Mouse (Mus musculus): Measurements from ENCODE around the gene Map4k4. TPM values are rescaled to one million over a fixed set of nuclear protein-coding genes. Genes with fewer than 3 reads are reported as not detected.

Map4k4 gene
- total and polyA plus RNA-seq, 3 experiments, result 0.04 to 0.21 TPM; not detected in 1

- TF ChIP-seq UBTF (IDR thresholded peaks at IDR 0.05; ENCODE audit: borderline replicate concordance, insufficient read depth, low read depth, low read length) (no peak), SMC3 (IDR thresholded peaks at IDR 0.05; ENCODE audit: low read depth, low read length) (no peak), TCF12 (IDR thresholded peaks at IDR 0.05; ENCODE audit: low read depth, low read length) (no peak), CHD2 (IDR thresholded peaks at IDR 0.05; ENCODE audit: low read length) (no peak), RCOR1 (IDR thresholded peaks at IDR 0.05; ENCODE audit: low read depth, low read length) (no peak), MXI1 (IDR thresholded peaks at IDR 0.05; ENCODE audit: low read depth, low read length) (no peak), POLR2AphosphoS5 (IDR thresholded peaks at IDR 0.05; ENCODE audit: borderline replicate concordance, low read depth, low read length) (no peak), MYB (IDR thresholded peaks at IDR 0.05; ENCODE audit: low read depth, low read length) (no peak)
- H3K27me3 ChIP-seq (ENCODE audit: control insufficient read depth in 1 of 2, insufficient read depth in 2 of 2, low read length in 2 of 2), result no peaks in the 10 kb centered on the region
- no peak for DNase-seq (ENCODE audit: low read depth, low spot score)
- H3K9ac ChIP-seq (ENCODE audit: control insufficient read depth, low read depth, low read length, poor library complexity, severe bottlenecking), result no peak overlapping the region
- no peaks in the 10 kb centered on the region for H3K4me1 ChIP-seq (ENCODE audit: control insufficient read depth in 1 of 2, insufficient read depth in 2 of 2, low read length in 2 of 2)
- H3K36me3 ChIP-seq (ENCODE audit: control insufficient read depth in 1 of 2, insufficient read depth in 2 of 2, low read length in 2 of 2), result no peaks in the 10 kb centered on the region
- H3K4me3 ChIP-seq (ENCODE audit: control insufficient read depth in 1 of 2, insufficient read depth in 1 of 2, low read depth in 2 of 2, low read length in 2 of 2), result no peak overlapping the region
- H3K27ac ChIP-seq (ENCODE audit: control insufficient read depth, low read depth, low read length), result no peak overlapping the region
- H3K9me3 ChIP-seq (replicated peaks; ENCODE audit: insufficient read depth, low read length), result no peaks in the 10 kb centered on the region
- H3K79me2 ChIP-seq (ENCODE audit: control insufficient read depth, insufficient read depth, low read length, poor library complexity), result no peaks in the 10 kb centered on the region
Observed at GRCm38 (mm10) chr1:39962321-39962720, 61.6 kb downstream of the Map4k4 start.

- DNase-seq (ENCODE audit: low read depth, low spot score), result no peak
- TF ChIP-seq ZKSCAN1 (IDR thresholded peaks at IDR 0.05; ENCODE audit: low read depth, low read length), result no peak
- no peak for TF ChIP-seq SIN3A (IDR thresholded peaks at IDR 0.05; ENCODE audit: low read length)
- TF ChIP-seq JUND (IDR thresholded peaks at IDR 0.05; ENCODE audit: low read depth, low read length), result no peak
- no peak for TF ChIP-seq GABPA (IDR thresholded peaks at IDR 0.05; ENCODE audit: low read depth, low read length)
- no peak for TF ChIP-seq GATA1 (IDR thresholded peaks at IDR 0.05; ENCODE audit: low read depth, low read length)
- no peak for TF ChIP-seq E2F4 (IDR thresholded peaks at IDR 0.05; ENCODE audit: borderline replicate concordance, low read depth, low read length)
- TF ChIP-seq POLR2AphosphoS5 (IDR thresholded peaks at IDR 0.05; ENCODE audit: borderline replicate concordance, low read depth, low read length), result no peak
- no peak for TF ChIP-seq ELF1 (IDR thresholded peaks at IDR 0.05; ENCODE audit: low read depth, low read length)
- TF ChIP-seq RAD21 (IDR thresholded peaks at IDR 0.05; ENCODE audit: low read depth, low read length), result no peak
- TF ChIP-seq MAX (IDR thresholded peaks at IDR 0.05; ENCODE audit: low read length), result no peak
- no peak for TF ChIP-seq CHD2 (IDR thresholded peaks at IDR 0.05; ENCODE audit: low read length)
- TF ChIP-seq TCF12 (IDR thresholded peaks at IDR 0.05; ENCODE audit: low read depth, low read length), result no peak
- no peak for TF ChIP-seq USF1 (IDR thresholded peaks at IDR 0.05; ENCODE audit: low read depth, low read length)
- no peak for TF ChIP-seq EP300 (IDR thresholded peaks at IDR 0.05; ENCODE audit: low read depth in 1 of 2, low read length in 2 of 2)
- no peak for TF ChIP-seq NRF1 (IDR thresholded peaks at IDR 0.05; ENCODE audit: insufficient read depth, low read depth, low read length, poor library complexity, severe bottlenecking)
- Histone ChIP-seq H3K36me3 (ENCODE audit: control insufficient read depth in 1 of 2, insufficient read depth in 2 of 2, low read length in 2 of 2) (no peaks in the 10 kb centered on the region), H3K9ac (ENCODE audit: control insufficient read depth, low read depth, low read length, poor library complexity, severe bottlenecking) (no peak overlapping the region), H3K27me3 (ENCODE audit: control insufficient read depth in 1 of 2, insufficient read depth in 2 of 2, low read length in 2 of 2) (no peaks in the 10 kb centered on the region), H3K4me3 (ENCODE audit: control insufficient read depth in 1 of 2, insufficient read depth in 1 of 2, low read depth in 2 of 2, low read length in 2 of 2) (no peak overlapping the region), H3K4me1 (ENCODE audit: control insufficient read depth in 1 of 2, insufficient read depth in 2 of 2, low read length in 2 of 2) (no peaks in the 10 kb centered on the region), H3K27ac (ENCODE audit: control insufficient read depth, low read depth, low read length) (no peak overlapping the region), H3K9me3 (replicated peaks; ENCODE audit: insufficient read depth, low read length) (no peaks in the 10 kb centered on the region), H3K79me2 (ENCODE audit: control insufficient read depth, insufficient read depth, low read length, poor library complexity) (no peaks in the 10 kb centered on the region)
Observed at GRCm38 (mm10) chr1:39962840-39963239, 62.1 kb downstream of the Map4k4 start.

Data from MEL (cell line).